Mouse (Mus musculus) left cerebral cortex, postnatal 14 days (tissue): ENCODE results near the gene Cradd. TPM values are rescaled to one million over a fixed set of nuclear protein-coding genes. Genes with fewer than 3 reads are reported as not detected.

Source experiments
- DNase-seq, 2 experiments: peaks; one replicate each; pipeline ENCODE4 v3.0.0; 2021 to 2022; ENCODE audit warnings: low spot score in 2 of 2, mixed read lengths in 1 of 2
- intact Hi-C: fragments of 180-260 bp; cut with DNase I; formaldehyde crosslinking; loops from one replicate; pipeline ENCODE4 v1.15.1; 2025
- total RNA-seq, 2 experiments: library from RNA; stranded (reverse); gene quantifications; 2 replicates each; pipeline ENCODE4 v1.2.3; 2021

The Cradd gene
- total RNA-seq, 2 experiments from 2014 or later, result 5.2 to 6.9 TPM

- intact Hi-C loops, result no loop called here
- no peak for DNase-seq
Observed at GRCm38 (mm10) chr10:95336781-95337544, 13.0 kb upstream of the Cradd start.

GRCm38 (mm10) chr10:95334826-95335225, 10.9 kb upstream of the Cradd start:
- intact Hi-C loops, result no loop called here
- no peak for DNase-seq

DNA sequence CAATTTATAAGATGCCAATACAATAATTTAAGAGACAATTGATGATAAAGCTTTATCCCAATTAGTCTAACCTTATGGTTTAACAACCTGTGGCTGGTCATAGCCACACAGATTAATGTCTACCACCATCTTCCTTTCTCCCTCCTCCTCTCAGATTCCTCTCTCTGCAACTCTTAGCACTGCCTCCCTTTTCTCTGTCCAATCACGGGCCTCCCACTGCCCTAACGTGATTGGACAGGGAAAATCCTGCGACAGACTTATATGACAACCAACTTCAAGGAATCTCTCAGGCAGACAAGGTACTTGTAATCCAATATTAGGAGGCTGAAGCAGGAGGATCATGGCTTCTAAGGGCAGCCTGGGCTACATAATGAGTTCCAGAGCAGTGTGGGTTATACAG, 8.7 kb upstream of the Cradd start:
- no peak for DNase-seq
- intact Hi-C loops, result no loop called here

DNA sequence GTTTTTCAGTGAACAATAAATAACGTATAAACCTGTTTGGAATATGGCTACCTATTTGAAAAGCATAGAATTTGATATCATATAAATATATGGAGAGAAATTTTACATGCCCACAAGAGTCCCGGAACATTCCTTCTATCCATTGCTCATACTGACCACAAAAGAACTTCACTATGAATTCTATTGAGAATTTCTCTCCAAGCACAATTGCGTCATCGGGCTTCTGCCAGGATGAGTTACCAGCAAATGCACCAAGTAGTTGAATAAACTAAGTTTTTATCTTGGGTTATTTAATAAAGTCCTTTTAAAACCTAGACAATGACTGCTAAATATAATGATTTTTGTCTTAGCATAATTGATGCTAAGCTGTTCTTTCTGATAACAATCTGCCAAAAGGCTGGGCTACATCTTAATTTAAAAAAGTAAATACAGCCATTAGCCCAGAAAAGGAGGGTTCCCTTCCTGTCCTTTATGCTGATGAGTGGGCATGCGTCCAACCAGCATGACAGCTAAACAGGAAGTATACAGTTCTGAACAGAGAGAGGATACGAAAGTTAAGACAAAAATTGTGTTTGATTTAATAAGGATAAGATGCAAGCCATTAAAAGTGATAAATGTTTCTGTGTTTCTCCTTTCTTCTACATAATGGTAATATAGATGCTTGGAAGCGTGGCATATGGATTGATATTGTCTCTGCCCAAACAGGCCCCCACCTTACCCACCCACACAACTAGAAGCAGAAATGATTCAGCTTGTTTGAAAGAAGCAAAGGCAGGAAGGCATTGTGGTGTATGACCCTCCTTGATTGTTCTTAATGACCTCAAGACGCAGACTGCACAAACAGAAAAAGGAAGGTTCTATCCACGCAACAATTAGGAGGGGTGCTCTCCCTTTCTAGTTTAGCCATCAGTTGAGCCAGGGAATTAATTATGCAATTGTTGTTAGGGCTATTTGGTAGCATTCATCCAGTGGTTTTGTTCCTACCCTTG, 6.7 kb upstream of the Cradd start:
- intact Hi-C loops, result no loop called here
- no peak for DNase-seq

GRCm38 (mm10) chr10:95329884-95330283, 6.0 kb upstream of the Cradd start:
- no peak for DNase-seq
- intact Hi-C loops, result loop anchor here (10.0 kb wide), 1 partner anchor 225 kb away; no protein-coding TSS in a partner anchor

- intact Hi-C loops, result loop anchor here (5.0 to 10.0 kb wide), 3 partner anchors 93 to 332 kb away; partner anchors contain the start of gene Socs2
- no peak for DNase-seq
Observed at GRCm38 (mm10) chr10:95324278-95324631, 322 bp upstream of the Cradd start.

- intact Hi-C loops, result loop anchor here (5.0 to 10.0 kb wide), 3 partner anchors 95 to 330 kb away; partner anchors contain the start of gene Socs2
- peak in 1 of 2 experiments; percentile 18 for DNase-seq
Observed at GRCm38 (mm10) chr10:95322076-95323070, 1.6 kb downstream of the Cradd start.

- intact Hi-C loops, result no loop called here
- DNase-seq, result no peak
Observed at GRCm38 (mm10) chr10:95319001-95319400, 4.9 kb downstream of the Cradd start.

GRCm38 (mm10) chr10:95318392-95318708, 5.6 kb downstream of the Cradd start:
- intact Hi-C loops, result no loop called here
- DNase-seq, result no peak

DNA sequence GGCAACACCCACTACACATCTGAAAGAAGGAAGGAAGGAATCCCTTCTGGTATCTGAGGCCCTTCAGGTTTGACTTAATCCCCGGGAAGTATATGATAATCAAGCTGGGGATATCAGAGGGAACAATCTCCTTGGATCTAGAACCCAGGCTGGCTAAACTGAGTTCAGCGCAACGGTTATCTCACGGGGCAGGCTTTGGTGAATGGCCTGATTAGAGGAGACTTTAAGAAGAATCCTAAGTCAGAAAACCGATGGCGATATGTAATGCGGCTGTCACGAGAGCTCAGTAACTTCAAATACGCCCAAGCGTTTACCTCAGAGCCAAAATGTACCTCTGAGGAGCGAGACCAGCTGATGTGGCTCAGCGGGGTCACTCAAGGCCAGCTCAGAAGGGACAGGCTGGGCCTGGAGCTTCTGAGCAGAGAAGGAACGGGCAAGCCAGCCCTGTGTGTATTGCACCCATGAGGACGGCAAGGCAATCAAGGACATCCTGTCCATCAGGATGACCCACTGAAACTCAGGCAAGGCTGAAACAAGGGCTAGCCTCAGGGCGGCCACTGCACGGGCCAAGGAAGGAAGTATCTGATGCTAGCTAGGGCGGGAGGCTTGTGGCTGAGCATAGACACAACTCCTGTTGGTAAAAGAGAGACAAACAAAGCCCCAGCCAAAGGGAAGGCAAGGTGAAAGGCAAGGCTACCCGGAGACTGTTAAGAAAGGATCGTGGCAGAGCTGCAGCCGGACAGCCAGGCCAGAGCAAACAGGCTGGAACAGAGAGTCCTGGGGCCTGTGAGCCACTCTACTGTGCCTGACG, 6.1 kb downstream of the Cradd start:
- no peak for DNase-seq

GRCm38 (mm10) chr10:95317091-95317490, 6.8 kb downstream of the Cradd start:
- DNase-seq, result no peak
- intact Hi-C loops, result no loop called here

More for the DNA sequence above, 6.1 kb downstream of the Cradd start:
- intact Hi-C loops, result no loop called here

- intact Hi-C loops, result no loop called here
- DNase-seq, result no peak
Observed at GRCm38 (mm10) chr10:95316675-95317074, 7.3 kb downstream of the Cradd start.

GRCm38 (mm10) chr10:95315801-95316474, 8.0 kb downstream of the Cradd start:
- no peak for DNase-seq
- intact Hi-C loops, result no loop called here

GRCm38 (mm10) chr10:95315321-95315720, 8.6 kb downstream of the Cradd start:
- no peak for DNase-seq
- intact Hi-C loops, result no loop called here

- DNase-seq, result no peak
- intact Hi-C loops, result loop anchor here (5.0 kb wide), 1 partner anchor 47 kb away; no protein-coding TSS in a partner anchor
Observed at GRCm38 (mm10) chr10:95314019-95314418, 9.9 kb downstream of the Cradd start.

- DNase-seq, result no peak
- intact Hi-C loops, result loop anchor here (5.0 kb wide), 1 partner anchor 46 kb away; no protein-coding TSS in a partner anchor
Observed at GRCm38 (mm10) chr10:95313524-95313923, 10.4 kb downstream of the Cradd start.

- intact Hi-C loops, result loop anchor here (5.0 kb wide), 1 partner anchor 44 kb away; no protein-coding TSS in a partner anchor
- DNase-seq, result peak in 1 of 2 experiments; percentile 21
Observed at GRCm38 (mm10) chr10:95310688-95311441, 13.1 kb downstream of the Cradd start.
